Mouse (Mus musculus) T-helper 2 cell (primary cell): ENCODE results near the gene Pcdh18.

ENCODE experiments used
- in situ Hi-C: fragments of 300-600 bp; cut with MboI, MseI; formaldehyde crosslinking; loops from one replicate; pipeline ENCODE4 v1.15.1; 2025; ENCODE audit warnings: high pct_unique_total_duplicates

Pcdh18 gene

GRCm38 (mm10) chr3:49756870-49757625, at the start of gene Pcdh18:
TSS of gene Pcdh18 (minus strand) at chr3:49757325.
- in situ Hi-C loops: no loop called here

GRCm38 (mm10) chr3:49806823-49807222, 49.7 kb upstream of the Pcdh18 start:
- in situ Hi-C loops: no loop called here

GRCm38 (mm10) chr3:49805511-49805910, 48.4 kb upstream of the Pcdh18 start:
- in situ Hi-C loops: no loop called here

DNA sequence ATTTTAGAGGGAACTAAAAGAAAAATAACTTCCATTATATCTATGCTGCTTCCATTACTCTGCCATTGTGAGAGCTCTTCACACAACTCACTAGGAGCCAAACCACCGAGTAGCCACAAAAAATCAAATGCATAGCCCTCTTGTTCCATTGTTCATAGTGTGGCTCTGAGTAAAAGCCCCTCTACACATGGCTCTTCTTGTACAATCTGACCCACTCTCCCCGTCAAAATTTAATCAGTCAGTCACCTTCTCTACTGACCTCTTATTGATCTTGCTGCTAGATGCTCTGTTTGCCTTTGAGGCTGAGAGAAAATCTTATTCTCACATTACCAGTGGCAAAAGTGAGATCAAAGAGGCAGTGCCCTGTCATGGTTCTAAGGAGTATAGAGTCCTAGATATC, 31.2 kb upstream of the Pcdh18 start:
- in situ Hi-C loops: no loop called here

DNA sequence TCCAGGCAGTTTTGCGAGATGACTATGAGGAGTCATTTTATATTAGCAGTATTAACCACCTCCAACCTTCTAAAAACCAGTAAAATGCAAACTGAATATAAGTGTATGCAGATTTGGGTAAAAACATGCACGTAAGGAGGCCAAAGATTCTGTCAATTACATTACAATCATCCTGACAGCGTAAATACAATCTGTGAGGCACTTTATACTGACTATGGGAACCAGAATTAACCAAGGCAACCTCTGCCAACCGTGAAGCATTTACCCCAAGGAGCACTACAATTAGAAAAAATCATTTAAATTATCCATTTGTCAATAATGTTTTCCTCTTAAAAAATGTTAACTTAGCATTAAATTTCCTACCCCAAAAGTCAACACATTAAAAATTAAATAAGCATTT, 30.6 kb upstream of the Pcdh18 start:
- in situ Hi-C loops: no loop called here

GRCm38 (mm10) chr3:49768992-49769738, 12.0 kb upstream of the Pcdh18 start:
- in situ Hi-C loops: no loop called here

DNA sequence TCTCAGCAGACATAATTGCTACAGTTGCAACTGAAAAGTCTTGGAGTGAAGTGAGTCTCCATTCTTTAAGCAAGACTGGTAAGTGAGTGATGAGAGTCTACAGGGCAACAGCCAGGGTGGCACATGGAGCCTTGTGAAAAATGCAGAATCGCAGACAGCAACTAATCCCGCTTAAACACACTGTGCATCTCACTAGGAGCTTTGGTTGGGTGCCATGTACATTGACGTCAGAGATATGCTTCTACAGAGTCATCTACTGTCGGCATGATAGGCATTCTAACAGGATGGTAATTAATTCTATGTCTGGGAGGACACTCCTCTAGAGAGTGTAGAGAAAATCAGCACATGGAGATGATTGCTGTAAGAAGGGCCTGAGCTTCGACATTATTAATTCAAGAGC, 5.6 kb upstream of the Pcdh18 start:
- in situ Hi-C loops: no loop called here

GRCm38 (mm10) chr3:49761971-49762370, 4.8 kb upstream of the Pcdh18 start:
- in situ Hi-C loops: no loop called here

DNA sequence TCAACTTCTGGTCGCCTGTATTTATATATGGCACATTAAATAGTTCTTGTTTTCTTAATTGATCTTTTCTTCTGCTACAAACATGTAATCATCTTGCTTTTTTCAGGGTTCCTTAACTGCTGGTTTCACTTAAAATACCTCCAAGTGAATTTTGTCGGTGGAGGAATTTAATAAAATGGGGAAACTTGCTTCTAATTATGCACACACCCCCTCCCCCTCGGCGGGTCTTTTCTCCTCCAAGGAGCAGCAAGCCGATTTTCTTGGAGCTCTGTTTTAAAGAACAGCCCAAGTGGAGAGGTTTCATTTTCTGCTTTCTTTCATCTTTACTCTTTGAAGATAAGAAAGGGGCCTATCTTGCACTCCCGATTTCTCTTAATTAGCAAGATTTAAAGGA, 498 bp upstream of the Pcdh18 start:
- in situ Hi-C loops: no loop called here

- in situ Hi-C loops: no loop called here
Observed at GRCm38 (mm10) chr3:49755986-49756845, 909 bp downstream of the Pcdh18 start.

- in situ Hi-C loops: no loop called here
Observed at GRCm38 (mm10) chr3:49752766-49753165, 4.4 kb downstream of the Pcdh18 start.

- in situ Hi-C loops: no loop called here
Observed at GRCm38 (mm10) chr3:49749491-49750284, 7.4 kb downstream of the Pcdh18 start.

DNA sequence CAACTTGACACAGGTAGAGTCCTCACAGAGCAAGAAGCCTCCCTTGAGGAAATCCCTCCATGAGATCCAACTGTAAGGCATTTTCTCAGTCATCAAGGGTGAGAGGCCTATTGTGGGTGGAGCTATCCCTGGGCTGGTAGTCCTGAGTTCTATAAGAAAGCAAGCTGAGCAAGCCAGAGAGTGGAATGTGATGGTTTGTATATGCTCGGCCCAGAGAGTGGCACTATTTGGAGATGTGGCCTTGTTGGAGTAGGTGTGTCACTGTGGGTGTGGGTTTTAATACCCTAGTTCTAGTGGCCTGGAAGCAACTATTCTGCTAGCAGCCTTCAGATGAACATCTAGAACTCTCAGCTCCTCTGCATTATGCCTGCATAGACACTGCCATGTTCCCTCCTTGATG, 9.1 kb downstream of the Pcdh18 start:
- in situ Hi-C loops: no loop called here

DNA sequence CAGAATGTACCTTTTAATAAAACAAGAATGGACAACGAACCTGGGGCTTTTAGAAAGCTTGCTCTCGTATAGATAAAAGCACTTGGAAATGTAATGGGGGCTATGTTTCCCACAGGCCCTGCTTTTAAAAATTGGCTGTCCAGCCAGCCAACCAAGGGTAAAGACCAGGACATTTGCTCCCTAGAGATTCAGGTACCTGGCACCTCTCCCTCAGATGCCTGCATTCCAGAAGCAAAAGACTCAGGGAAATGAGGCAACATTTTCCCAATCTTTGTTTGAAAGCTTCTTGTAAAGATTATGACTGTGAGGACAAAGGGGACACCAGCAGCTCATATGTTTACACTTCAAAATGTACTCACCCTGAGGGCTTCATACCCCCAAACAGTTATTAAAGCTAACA, 18.1 kb downstream of the Pcdh18 start:
- in situ Hi-C loops: no loop called here

DNA sequence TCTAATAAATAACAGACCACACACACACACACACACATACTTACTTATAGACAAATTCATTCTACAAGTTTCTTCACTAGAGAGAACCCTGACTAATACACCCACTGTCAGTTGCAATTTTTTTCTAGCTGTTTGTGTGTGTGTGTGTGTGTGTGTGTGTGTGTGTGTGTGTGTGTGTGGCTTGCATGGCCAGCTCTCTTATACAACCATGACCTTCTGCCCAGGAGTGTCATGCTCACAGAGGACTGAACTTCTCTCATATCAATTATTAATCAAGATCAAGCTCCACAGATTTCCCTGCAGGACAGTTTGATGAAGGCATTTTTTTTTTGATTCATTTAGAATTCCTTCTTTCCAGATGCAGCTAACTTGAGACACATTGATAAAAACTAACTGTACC, 18.6 kb downstream of the Pcdh18 start:
- in situ Hi-C loops: no loop called here

DNA sequence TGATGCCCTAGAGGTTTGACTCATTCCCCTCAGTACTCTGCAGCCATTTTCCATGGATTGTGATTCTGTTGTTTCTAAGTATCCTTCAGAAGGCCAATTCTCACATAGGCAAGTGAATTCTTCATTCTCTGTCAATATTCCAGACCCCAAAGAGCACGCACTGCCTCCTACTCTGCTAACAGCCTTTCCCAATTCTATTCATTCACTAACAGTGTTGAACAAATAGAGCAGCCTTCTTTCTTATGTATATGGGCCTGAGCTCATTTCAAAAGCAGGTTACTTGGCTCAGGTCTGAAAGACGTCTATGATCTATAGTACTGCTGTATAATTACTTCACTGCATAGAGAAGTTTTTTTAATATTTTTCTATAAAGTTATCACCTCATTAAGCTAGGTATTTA, 50.6 kb downstream of the Pcdh18 start:
- in situ Hi-C loops: no loop called here

GRCm38 (mm10) chr3:49699951-49700350, 57.2 kb downstream of the Pcdh18 start:
- in situ Hi-C loops: no loop called here
